Mouse (Mus musculus) neural tube, embryonic 12.5 days (tissue): ENCODE measurements at regions not wholly inside any gene's neighbourhood (a gene's known extent, or its start where the extent isn't known, plus 50 kb on each side); places are given as distances from the start of the nearest gene placed in this dataset.

Experiments
- ATAC-seq: fragments of 200-750 bp; cut with Nextera tagmentation; 2 replicates; pipeline ENCODE4 v1.8.0; 2017; ENCODE audit warnings: low read depth, mild to moderate bottlenecking, moderate TSS enrichment, moderate library complexity; ENCODE audit not compliant: low FRiP score
- H3K27ac ChIP-seq: fragments of 300-500 bp; sonication (generic); 2 replicates; pipeline ENCODE4 v1.5.1; 2016
- H3K27me3 ChIP-seq: fragments of 300-500 bp; sonication (generic); replicated peaks from 2 replicates; pipeline ENCODE4 v1.6.1; 2016; ENCODE audit warnings: mild to moderate bottlenecking
- H3K36me3 ChIP-seq: fragments of 300-500 bp; sonication (generic); 2 replicates; pipeline ENCODE4 v1.6.1; 2016; ENCODE audit warnings: mild to moderate bottlenecking
- H3K4me1 ChIP-seq: fragments of 300-500 bp; sonication (generic); 2 replicates; pipeline ENCODE4 v1.6.1; 2016
- H3K4me2 ChIP-seq: fragments of 300-500 bp; sonication (generic); replicated peaks from 2 replicates; pipeline ENCODE4 v1.6.1; 2016; ENCODE audit warnings: mild to moderate bottlenecking
- H3K4me3 ChIP-seq: fragments of 300-500 bp; sonication (generic); 2 replicates; pipeline ENCODE4 v1.5.1; 2016
- H3K9ac ChIP-seq: fragments of 300-500 bp; sonication (generic); 2 replicates; pipeline ENCODE4 v1.6.1; 2016; ENCODE audit warnings: mild to moderate bottlenecking
- H3K9me3 ChIP-seq: fragments of 300-500 bp; sonication (generic); 2 replicates; pipeline ENCODE4 v1.6.1; 2016; ENCODE audit warnings: mild to moderate bottlenecking
- WGBS: fragments of 180-500 bp; shearing (Covaris S2); methylation state at CpG from one replicate; pipeline ENCODE4 v1.1.7; 2016; 5-methylcytosine and 5-hydroxymethylcytosine counted together

DNA sequence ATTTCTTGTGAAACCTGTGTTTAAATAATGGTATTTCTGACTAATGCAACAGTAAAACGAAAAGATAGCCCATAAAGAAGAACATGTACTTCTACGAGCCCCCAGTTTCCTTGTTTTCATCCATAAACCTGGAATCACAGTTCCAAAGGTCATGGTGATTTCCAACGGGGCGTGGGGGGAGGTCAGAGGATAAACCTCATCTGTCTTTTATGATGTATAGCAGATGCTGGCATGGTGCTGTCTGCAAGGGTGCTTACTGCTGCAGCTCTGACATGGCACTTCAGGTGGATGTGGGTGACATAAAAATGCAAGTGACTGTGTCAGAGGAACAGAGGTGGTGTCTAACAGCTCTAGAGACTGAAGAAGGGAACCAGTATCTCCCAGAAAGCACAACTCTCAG lies 260.5 kb downstream of the Nuf2 start:
- 72% methylated on average over 4 of the region's 4 CpGs for WGBS
- no peak for ATAC-seq
- Histone ChIP-seq H3K4me3 (no peak overlapping the region), H3K27ac (no peak overlapping the region), H3K9ac (no peak overlapping the region), H3K9me3 (no peaks in the 10 kb centered on the region), H3K4me1 (no peaks in the 10 kb centered on the region), H3K27me3 (no peaks in the 10 kb centered on the region), H3K4me2 (no peak overlapping the region), H3K36me3 (no peaks in the 10 kb centered on the region)

DNA sequence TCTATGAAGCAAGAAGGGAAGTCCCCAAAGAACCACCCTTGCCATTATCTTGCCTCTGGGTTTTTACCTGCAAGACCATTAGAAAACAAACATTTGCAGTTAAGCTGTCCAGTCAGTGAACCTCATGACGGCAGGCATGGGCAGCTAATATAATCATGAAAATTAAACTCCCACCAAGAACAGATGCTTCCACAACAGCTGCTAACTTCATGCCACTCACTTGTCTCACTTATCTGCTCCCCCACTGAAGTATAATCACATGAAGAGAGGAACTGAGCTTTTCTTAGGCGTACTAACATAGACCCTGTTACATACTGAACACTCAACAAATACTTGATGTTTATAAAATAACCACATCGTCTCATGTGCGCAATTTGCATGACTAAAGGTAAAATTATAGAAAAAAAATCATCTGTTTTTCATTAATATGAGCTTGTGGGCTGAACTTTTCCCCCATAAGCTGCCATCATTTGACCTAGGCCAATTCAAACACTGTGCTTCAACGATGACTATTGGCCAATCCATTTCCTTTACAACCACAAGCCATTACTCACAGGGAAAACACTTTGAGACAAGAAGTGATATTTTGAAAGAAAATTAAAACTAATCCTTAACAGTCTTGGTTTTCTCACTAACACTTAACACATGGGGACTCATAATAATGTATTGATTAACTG lies 267.1 kb downstream of the Nuf2 start:
- no peak for ATAC-seq
- no peaks in the 10 kb centered on the region for H3K4me1 ChIP-seq
- 82% methylated on average over 5 of the region's 5 CpGs for WGBS
- no peak overlapping the region for H3K9ac ChIP-seq
- no peaks in the 10 kb centered on the region for H3K36me3 ChIP-seq
- no peaks in the 10 kb centered on the region for H3K27me3 ChIP-seq
- no peak overlapping the region for H3K27ac ChIP-seq
- H3K4me3 ChIP-seq = no peak overlapping the region
- no peaks in the 10 kb centered on the region for H3K9me3 ChIP-seq
- no peak overlapping the region for H3K4me2 ChIP-seq

DNA sequence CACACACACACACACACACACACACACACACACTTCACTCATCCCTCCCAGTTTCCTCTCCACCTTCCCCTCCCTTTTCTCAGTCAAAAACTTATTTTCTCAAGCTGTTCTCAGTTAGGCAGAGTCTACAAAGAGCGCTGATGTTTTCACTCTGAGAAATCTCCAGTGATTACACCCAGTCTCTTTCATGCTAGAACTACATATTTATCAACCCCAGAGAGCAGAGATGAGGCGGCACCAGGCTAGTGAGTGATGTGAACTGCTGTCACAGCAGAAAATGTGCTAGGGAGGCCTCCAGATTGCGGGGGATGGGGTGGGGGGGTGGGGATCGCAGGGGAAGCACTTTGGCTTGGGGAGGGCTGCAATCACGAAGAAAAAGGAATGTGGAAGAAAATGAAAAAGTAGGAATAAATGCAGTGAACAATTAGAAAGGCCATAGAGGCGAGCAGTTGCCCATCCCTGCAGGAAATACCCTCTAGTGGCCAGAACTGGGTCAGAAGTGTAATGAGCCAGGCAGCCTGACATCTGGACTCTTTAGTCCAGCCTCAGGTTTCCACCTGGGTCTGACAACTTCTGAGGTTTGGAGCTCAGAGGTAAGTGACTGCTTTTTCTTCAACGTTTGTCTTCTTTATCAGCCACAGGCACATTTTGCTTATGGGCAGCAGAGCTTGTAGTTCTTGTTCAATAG lies 276.9 kb downstream of the Nuf2 start:
- no peak for ATAC-seq
- Histone ChIP-seq H3K36me3 (no peaks in the 10 kb centered on the region), H3K27ac (no peak overlapping the region), H3K4me1 (no peaks in the 10 kb centered on the region; the same call in 1 of the 2 replicates), H3K4me2 (no peak overlapping the region), H3K27me3 (no peaks in the 10 kb centered on the region), H3K9ac (no peak overlapping the region), H3K9me3 (no peaks in the 10 kb centered on the region), H3K4me3 (no peak overlapping the region)
- WGBS = 57% methylated on average over 7 of the region's 7 CpGs

DNA sequence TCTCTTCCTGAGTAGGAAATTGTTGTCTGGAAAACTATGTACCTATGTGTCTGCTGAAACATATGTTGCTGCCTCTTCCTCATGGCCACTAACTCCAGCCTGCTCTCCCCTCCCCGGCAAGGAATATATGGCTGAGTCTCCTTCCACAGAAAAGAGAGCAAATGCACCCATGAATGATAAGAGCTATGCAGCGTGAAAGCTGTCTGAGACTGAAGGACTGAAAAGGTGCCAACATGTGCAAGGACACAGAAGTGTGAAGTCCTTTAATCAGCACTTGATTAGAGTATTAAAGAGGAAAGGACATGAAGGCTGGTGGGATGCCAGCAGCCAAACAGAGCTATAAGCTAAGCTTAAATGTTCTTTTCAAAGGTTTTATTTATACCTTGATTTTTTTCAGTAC lies 279.1 kb downstream of the Nuf2 start:
- ATAC-seq = no peak
- WGBS = 76% methylated on average over 2 of the region's 2 CpGs
- Histone ChIP-seq H3K4me3 (no peak overlapping the region), H3K4me2 (no peak overlapping the region), H3K27me3 (no peaks in the 10 kb centered on the region), H3K4me1 (no peaks in the 10 kb centered on the region; the same call in 1 of the 2 replicates), H3K36me3 (no peaks in the 10 kb centered on the region), H3K9ac (no peak overlapping the region), H3K27ac (no peak overlapping the region), H3K9me3 (no peaks in the 10 kb centered on the region)

DNA sequence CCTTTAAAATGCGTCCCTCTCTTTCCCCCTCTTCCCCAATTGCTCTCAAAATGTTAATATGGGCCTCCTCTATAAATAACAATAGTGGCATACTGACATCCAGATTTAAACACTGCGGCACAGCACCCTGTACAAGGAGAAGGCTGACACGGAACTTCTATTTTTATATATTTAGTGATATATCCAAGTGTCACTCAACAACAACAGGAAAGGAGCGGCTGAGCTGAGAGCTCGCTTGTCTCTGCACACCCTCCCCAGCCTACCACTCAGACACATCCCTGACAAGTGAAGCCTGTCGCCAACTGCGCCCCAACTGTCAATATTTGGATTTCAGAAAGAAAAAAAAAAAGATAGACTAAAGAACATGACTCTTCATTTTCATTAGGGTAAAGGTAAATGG lies 282.2 kb downstream of the Nuf2 start:
- H3K4me2 ChIP-seq = no peak overlapping the region
- H3K4me1 ChIP-seq = no peaks in the 10 kb centered on the region
- no peaks in the 10 kb centered on the region for H3K36me3 ChIP-seq
- no peaks in the 10 kb centered on the region for H3K9me3 ChIP-seq
- H3K27me3 ChIP-seq = no peaks in the 10 kb centered on the region
- WGBS = 92% methylated on average over 7 of the region's 7 CpGs
- no peak for ATAC-seq
- H3K9ac ChIP-seq = no peak overlapping the region
- no peak overlapping the region for H3K4me3 ChIP-seq
- H3K27ac ChIP-seq = no peak overlapping the region

DNA sequence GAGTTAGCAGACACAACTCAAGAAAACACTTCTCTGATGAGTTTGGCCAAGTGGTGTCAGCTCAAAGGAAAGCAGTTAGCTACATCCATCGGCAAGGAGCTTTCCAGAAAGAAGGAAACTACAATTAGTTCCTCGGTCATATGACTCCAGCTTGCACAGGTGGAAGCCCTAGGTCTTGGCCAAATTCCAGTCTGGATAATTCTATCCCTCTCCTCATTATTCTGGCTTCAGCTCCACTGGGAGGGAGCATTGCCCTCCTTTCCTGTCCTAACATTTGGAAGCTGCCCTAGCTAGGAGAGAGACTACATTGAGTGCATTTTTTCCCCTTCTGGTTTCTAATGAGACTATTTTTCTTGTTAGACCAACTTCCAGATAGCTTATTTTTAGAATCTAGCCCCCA lies 290.9 kb downstream of the Nuf2 start:
- Histone ChIP-seq H3K4me2 (no peak overlapping the region), H3K9ac (no peak overlapping the region), H3K4me3 (no peak overlapping the region), H3K4me1 (peaks cover 10% of the 10 kb centered on the region), H3K27ac (no peak overlapping the region), H3K27me3 (no peaks in the 10 kb centered on the region), H3K9me3 (no peaks in the 10 kb centered on the region), H3K36me3 (no peaks in the 10 kb centered on the region)
- ATAC-seq = no peak
- WGBS = 84% methylated on average over 2 of the region's 2 CpGs

DNA sequence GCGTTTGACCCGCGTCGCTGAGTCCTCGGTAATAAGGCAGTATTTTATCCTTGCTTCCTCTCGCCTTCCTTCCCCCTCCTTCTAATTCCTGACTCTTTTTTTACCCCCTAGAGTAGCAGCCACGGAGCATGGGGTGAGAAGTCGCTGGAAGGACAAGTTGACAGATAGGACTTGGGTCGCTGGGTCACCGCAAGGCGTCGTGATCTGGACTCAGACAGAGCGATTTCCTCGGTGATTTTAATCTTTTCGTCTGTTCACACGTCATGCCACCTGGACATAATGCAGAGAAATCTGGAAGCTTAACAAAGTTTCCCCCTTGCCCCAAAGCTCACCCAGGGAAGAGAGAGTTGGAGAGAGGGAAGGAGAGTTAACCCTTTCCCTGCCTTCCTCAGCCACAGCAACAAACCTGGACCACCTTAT lies 292.6 kb downstream of the Nuf2 start:
- Histone ChIP-seq H3K27me3 (no peaks in the 10 kb centered on the region), H3K36me3 (no peaks in the 10 kb centered on the region), H3K9me3 (no peaks in the 10 kb centered on the region), H3K27ac (no peak overlapping the region), H3K9ac (no peak overlapping the region), H3K4me1 (peaks cover 14% of the 10 kb centered on the region), H3K4me2 (peak overlapping the region; percentile 38), H3K4me3 (no peak overlapping the region)
- ATAC-seq = no peak
- WGBS = 11% methylated on average over 16 of the region's 16 CpGs

DNA sequence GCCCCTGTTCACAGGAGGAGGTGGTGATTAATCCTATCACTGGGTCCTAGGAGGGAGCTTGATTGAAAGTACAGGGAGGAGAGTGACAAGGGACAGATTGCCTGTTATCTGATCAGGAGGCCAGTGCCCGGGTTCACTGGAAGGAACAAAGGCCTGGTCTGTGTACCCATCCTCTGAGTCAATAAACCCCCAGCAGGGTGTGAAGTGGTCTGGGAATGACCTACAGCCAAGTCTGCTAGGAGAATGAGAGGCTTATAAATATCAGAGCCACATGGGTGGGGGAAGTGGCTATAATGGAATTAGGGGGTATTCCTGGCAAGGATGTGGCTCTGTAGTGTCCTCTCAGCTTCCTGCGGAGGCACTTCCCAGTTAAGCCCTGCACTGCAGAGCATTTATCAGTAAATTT lies 296.0 kb downstream of the Nuf2 start:
- no peak overlapping the region for H3K4me2 ChIP-seq
- H3K4me1 ChIP-seq = peaks cover 14% of the 10 kb centered on the region
- no peaks in the 10 kb centered on the region for H3K9me3 ChIP-seq
- no peaks in the 10 kb centered on the region for H3K36me3 ChIP-seq
- WGBS = 13% methylated on average over 2 of the region's 2 CpGs
- H3K9ac ChIP-seq = no peak overlapping the region
- no peak overlapping the region for H3K27ac ChIP-seq
- no peak for ATAC-seq
- no peak overlapping the region for H3K4me3 ChIP-seq
- no peaks in the 10 kb centered on the region for H3K27me3 ChIP-seq

DNA sequence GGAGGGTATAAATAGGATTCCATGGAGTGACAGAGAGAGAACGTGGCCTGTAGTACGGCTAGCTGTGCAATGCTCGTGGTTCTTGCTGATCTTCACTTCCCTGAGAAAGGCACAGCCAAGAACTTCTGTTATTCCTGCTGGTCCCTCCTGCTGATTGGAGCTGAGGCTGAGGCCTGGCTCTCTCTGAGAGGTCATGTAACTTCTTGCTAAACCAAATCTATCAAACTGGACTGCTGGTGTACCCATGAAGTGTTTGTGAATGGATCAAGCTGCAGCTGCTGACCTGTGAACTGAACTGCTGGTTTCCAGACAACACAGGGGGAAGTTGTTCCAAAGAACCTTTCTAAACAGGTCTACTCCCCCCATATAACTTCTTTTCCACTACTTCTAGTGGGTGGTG lies 297.9 kb downstream of the Nuf2 start:
- H3K4me3 ChIP-seq = no peak overlapping the region
- H3K4me1 ChIP-seq = peaks cover 7% of the 10 kb centered on the region
- no peak for ATAC-seq
- no peak overlapping the region for H3K4me2 ChIP-seq
- H3K9me3 ChIP-seq = no peaks in the 10 kb centered on the region
- H3K36me3 ChIP-seq = no peaks in the 10 kb centered on the region
- H3K9ac ChIP-seq = no peak overlapping the region
- no peak overlapping the region for H3K27ac ChIP-seq
- H3K27me3 ChIP-seq = no peaks in the 10 kb centered on the region
- WGBS = 77% methylated on average over 3 of the region's 3 CpGs

DNA sequence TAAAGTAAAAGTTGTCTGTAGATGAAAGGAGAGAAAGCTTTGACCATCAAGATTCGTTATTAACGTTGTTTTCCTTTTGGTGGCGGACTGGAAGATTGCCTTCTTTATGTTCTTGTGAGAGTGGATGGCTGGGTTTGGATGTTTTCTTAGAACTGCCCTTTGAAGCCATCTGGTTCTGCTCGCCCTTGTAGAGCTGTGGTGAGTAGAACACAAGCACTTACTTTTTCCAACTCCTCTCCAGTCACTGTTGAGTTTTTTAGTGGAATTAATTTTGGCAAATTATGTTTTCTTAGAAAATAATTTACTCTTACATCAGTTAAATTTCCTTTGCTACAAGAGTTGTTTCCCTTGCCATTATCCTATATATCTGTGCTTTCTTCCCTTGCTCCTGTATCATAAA lies 301.2 kb downstream of the Nuf2 start:
- Histone ChIP-seq H3K4me2 (no peak overlapping the region), H3K9me3 (no peaks in the 10 kb centered on the region), H3K9ac (no peak overlapping the region), H3K36me3 (no peaks in the 10 kb centered on the region), H3K4me3 (no peak overlapping the region), H3K27ac (no peak overlapping the region), H3K4me1 (peaks cover 1% of the 10 kb centered on the region; the same call in 1 of the 2 replicates), H3K27me3 (no peaks in the 10 kb centered on the region)
- no peak for ATAC-seq
- WGBS = 71% methylated on average over 4 of the region's 4 CpGs

DNA sequence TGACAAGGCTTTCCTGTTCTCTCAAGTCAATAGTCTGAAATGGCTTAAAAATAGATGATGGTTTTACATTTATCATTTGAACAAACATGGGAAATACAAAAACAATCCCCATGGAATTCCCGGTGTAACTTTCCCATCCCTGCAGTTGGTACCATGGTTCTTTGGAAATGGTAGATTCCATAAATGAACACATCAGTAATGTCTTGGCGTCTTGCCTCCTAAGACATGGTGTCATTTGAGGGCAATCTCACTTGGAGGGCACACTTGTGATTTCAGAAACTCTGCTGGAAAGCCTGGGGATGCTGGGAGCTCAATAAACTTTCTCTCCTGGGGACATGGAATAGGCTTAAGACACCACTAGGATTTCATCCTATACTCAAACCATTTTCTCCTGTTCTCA lies 306.8 kb downstream of the Nuf2 start:
- no peaks in the 10 kb centered on the region for H3K36me3 ChIP-seq
- H3K9me3 ChIP-seq = no peaks in the 10 kb centered on the region
- H3K4me2 ChIP-seq = no peak overlapping the region
- H3K27ac ChIP-seq = no peak overlapping the region
- no peak overlapping the region for H3K9ac ChIP-seq
- no peak overlapping the region for H3K4me3 ChIP-seq
- no peak for ATAC-seq
- H3K4me1 ChIP-seq = no peaks in the 10 kb centered on the region
- H3K27me3 ChIP-seq = no peaks in the 10 kb centered on the region
- 81% methylated on average over 2 of the region's 2 CpGs for WGBS

DNA sequence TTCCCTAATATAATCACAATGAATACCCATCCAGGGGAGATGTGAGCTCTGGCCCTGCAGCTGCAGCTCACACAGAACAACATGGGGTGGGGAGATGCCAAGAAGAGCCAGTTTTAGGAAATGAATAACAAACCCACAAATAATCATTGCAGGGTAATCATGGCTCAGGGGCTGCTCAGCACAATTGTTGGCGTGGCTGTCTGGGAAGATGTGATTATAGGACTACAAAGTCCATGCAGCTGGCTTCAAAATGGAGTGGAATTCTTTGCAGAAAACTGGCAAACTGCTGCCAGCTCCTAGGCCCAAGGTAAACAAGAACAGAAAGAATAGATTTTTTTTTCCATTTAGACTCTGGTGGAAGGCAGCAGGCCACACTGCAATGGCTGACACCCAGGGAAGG lies 343.6 kb downstream of the Nuf2 start:
- ATAC-seq = no peak
- no peaks in the 10 kb centered on the region for H3K4me1 ChIP-seq
- H3K27me3 ChIP-seq = no peaks in the 10 kb centered on the region
- no peaks in the 10 kb centered on the region for H3K9me3 ChIP-seq
- no peak overlapping the region for H3K9ac ChIP-seq
- no peak overlapping the region for H3K4me3 ChIP-seq
- H3K36me3 ChIP-seq = no peaks in the 10 kb centered on the region
- no peak overlapping the region for H3K4me2 ChIP-seq
- H3K27ac ChIP-seq = no peak overlapping the region
- 54% methylated on average over 1 of the region's 1 CpGs for WGBS

DNA sequence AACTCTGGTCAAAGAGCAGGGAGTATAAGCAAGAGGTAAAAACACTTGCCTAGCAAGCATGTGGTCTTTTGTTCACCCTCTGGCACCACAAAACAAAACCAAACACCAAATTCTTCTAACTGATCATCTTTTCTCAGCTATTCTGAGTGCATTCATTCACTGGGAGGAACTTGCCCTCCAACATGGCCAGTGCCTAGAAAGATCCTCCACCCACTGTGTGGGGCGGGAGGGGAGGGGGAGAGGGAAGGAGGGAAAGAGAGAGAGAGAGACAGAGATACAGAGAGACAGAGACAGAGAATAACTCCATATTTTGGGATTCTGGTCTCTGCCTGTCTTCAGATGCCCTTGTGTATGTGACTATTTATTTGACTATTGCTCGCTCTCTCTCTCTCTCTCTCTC lies 360.9 kb downstream of the Nuf2 start:
- Histone ChIP-seq H3K4me1 (no peaks in the 10 kb centered on the region), H3K27ac (no peak overlapping the region), H3K4me3 (no peak overlapping the region), H3K36me3 (no peaks in the 10 kb centered on the region), H3K27me3 (no peaks in the 10 kb centered on the region), H3K4me2 (no peak overlapping the region), H3K9ac (no peak overlapping the region), H3K9me3 (no peaks in the 10 kb centered on the region)
- 79% methylated on average over 2 of the region's 2 CpGs for WGBS
- ATAC-seq = no peak
